Mouse (Mus musculus): Measurements from ENCODE around the gene Abhd8. TPM values are rescaled to one million over a fixed set of nuclear protein-coding genes. Genes with fewer than 3 reads are reported as not detected.

Abhd8 gene
- 73.6 TPM for polyA plus RNA-seq (2012; fragmentation: generic; extraction: Trizol)
- long read RNA-seq, experiment 1, transcript Abhd8-201 (5 exons, 1,978 nt), result major isoform, 84 of 104 reads
- long read RNA-seq, experiment 1, transcript Abhd8-203 (2 exons, 2,626 nt), result minor isoform, 5 of 104 reads
- long read RNA-seq, experiment 1, partial matches to known transcripts, result 5 of 104 reads
- long read RNA-seq, experiment 1, other reads (novel, unspliced or antisense), result 10 of 104 reads
- long read RNA-seq, experiment 2, transcript Abhd8-201 (5 exons, 1,978 nt), result major isoform, 328 of 356 reads
- long read RNA-seq, experiment 2, partial matches to known transcripts, result 4 of 356 reads
- long read RNA-seq, experiment 2, other reads (novel, unspliced or antisense), result 22 of 356 reads

DNA sequence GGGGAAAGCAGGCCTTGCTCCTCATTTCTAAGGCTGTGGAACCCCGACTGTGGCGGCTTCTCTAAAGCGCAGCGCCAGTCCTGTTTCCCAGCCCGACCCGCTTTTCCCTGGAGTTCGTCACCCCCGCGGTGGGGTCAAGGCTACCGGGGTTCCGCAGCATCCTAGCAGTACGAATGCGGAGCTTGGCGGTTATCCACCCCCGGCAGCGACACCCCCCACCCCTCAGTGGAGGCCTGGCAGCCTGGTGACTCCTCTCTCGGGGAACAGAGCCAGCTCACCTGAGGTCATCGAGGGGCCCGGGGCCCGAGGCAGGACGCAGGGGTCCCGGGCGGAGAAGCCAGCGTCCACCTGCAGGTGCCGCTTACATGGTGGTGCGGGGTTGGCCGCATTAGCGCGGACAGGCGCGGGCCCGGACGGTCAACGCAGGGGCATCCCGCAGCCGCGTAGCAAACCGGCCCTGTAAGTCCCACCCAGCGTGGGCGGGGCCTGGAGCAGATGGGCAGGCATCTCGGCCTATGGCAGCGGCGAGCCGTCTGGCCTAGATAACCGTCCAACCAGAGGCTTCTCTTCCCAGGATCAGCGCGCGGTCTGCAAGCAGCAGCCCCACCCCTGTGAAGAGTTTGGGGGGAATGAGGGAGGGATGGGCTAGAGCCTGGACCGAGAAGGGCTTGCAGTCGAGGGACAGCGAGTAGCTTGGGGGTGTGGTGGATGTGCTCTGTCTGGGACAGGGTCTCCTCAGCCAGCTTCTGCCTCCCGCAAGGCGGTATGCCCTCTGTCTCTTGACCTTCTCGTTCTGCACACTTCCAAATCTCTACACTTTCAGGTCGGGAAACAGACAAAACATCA is at the start of gene Abhd8:
Gene Abhd8, minus strand, starts transcription at position 468 of the 846 bp plus-strand sequence.
- Histone ChIP-seq H3K36me3 (ENCODE audit: control insufficient read depth, insufficient read depth) (peaks cover 17% of the 10 kb centered on the region), H3ac (ENCODE audit: control insufficient read depth, insufficient read length, low read depth) (peak within 1 kb of the TSS; percentile 92), H3K79me2 (ENCODE audit: control insufficient read depth, insufficient read depth) (peaks cover 34% of the 10 kb centered on the region), H3K4me3 (ENCODE audit: insufficient read depth, poor library complexity, severe bottlenecking) (peak within 1 kb of the TSS; percentile 50), H3K79me3 (ENCODE audit: low read depth) (peaks cover 5% of the 10 kb centered on the region), H3K27me3 (ENCODE audit: control insufficient read depth, insufficient read depth, insufficient read length) (no peaks in the 10 kb centered on the region)
- no peak for TF ChIP-seq MYOG (IDR thresholded peaks at IDR 0.05; ENCODE audit: control insufficient read depth, extremely low read depth, insufficient read length)
- TF ChIP-seq MAX (IDR thresholded peaks at IDR 0.05), result no peak
- no peak for TF ChIP-seq USF1 (IDR thresholded peaks at IDR 0.05; ENCODE audit: low read depth)
- TF ChIP-seq FOSL1 (IDR thresholded peaks at IDR 0.05; ENCODE audit: insufficient read depth, low read length, poor library complexity, severe bottlenecking), result no peak
- no peak for TF ChIP-seq CEBPB (IDR thresholded peaks at IDR 0.05; ENCODE audit: low read depth)
- TF ChIP-seq CTCF (IDR thresholded peaks at IDR 0.05; ENCODE audit: control insufficient read depth, insufficient read depth, insufficient read length), result no peak
- no peak for TF ChIP-seq MYOD1 (IDR thresholded peaks at IDR 0.05; ENCODE audit: control insufficient read depth, insufficient read length, low read depth)

GRCm38 (mm10) chr8:71511644-71512043 is 48.2 kb upstream of the Abhd8 start, which contains the start of gene Plvap:
Gene Plvap, minus strand, starts transcription at chr8:71511752.
- Histone ChIP-seq H3K79me3 (ENCODE audit: low read depth) (no peaks in the 10 kb centered on the region), H3K36me3 (ENCODE audit: control insufficient read depth, insufficient read depth) (no peaks in the 10 kb centered on the region), H3K4me3 (ENCODE audit: insufficient read depth, poor library complexity, severe bottlenecking) (no peak within 1 kb of the TSS), H3ac (ENCODE audit: control insufficient read depth, insufficient read length, low read depth) (no peak within 1 kb of the TSS), H3K79me2 (ENCODE audit: control insufficient read depth, insufficient read depth) (no peaks in the 10 kb centered on the region), H3K27me3 (ENCODE audit: control insufficient read depth, insufficient read depth, insufficient read length) (peaks cover 46% of the 10 kb centered on the region)
- TF ChIP-seq MYOD1 (IDR thresholded peaks at IDR 0.05; ENCODE audit: control insufficient read depth, insufficient read length, low read depth) (no peak), MYOG (IDR thresholded peaks at IDR 0.05; ENCODE audit: control insufficient read depth, extremely low read depth, insufficient read length) (no peak), MAX (IDR thresholded peaks at IDR 0.05) (no peak), CEBPB (IDR thresholded peaks at IDR 0.05; ENCODE audit: low read depth) (no peak), CTCF (IDR thresholded peaks at IDR 0.05; ENCODE audit: control insufficient read depth, insufficient read depth, insufficient read length) (no peak), USF1 (IDR thresholded peaks at IDR 0.05; ENCODE audit: low read depth) (no peak), FOSL1 (IDR thresholded peaks at IDR 0.05; ENCODE audit: insufficient read depth, low read length, poor library complexity, severe bottlenecking) (no peak)

DNA sequence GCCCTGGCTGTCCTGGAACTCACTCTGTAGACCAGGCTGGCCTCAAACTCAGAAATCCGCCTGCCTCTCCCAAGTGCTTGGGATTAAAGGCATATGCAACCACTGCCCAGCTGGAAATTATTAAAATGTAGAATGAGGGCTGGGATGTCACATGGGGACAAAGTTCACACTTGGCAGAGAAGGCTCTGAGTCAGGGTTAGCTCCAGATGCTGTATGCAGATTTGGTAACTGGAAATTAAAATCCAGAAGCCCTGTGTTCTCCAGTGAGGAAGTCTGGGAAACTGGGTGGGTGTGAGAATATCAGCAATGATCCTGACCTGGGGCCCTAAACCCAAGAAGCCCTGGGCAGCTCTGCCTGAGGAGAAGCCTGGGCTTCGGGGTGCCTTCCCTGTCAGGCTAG is 45.9 kb upstream of the Abhd8 start:
- no peak overlapping the region for H3K4me3 ChIP-seq (ENCODE audit: insufficient read depth, poor library complexity, severe bottlenecking)

DNA sequence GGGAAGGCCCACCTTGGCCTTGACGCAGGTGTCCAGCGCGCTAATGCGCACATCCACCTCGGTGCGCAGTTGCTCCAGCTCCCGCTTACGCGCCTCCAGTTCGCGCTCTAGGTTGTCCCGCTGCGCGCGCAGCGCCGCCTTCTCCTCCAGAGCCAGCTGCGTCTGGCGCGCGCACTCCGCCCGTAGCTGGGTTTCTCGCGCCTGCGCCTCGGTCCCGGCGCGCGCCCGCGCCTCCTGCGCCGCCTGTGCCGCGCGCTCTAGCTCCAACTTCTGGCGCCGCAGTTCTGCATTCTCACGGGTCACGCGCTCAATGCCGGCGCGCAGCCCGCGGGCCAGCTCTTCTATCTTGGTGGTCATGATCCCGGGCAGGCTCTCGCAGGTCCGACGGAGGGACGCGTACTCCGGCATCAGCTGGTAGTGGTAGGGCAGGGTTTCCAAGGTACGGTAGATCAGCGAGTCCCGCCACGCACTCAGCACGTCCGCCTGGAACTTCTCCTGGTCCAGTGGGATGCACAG is 44.2 kb upstream of the Abhd8 start:
- Histone ChIP-seq H3K27me3 (ENCODE audit: control insufficient read depth, insufficient read depth, insufficient read length) (peaks cover 49% of the 10 kb centered on the region), H3K79me2 (ENCODE audit: control insufficient read depth, insufficient read depth) (no peaks in the 10 kb centered on the region), H3ac (ENCODE audit: control insufficient read depth, insufficient read length, low read depth) (no peak overlapping the region), H3K36me3 (ENCODE audit: control insufficient read depth, insufficient read depth) (no peaks in the 10 kb centered on the region), H3K4me3 (ENCODE audit: insufficient read depth, poor library complexity, severe bottlenecking) (no peak overlapping the region), H3K79me3 (ENCODE audit: low read depth) (no peaks in the 10 kb centered on the region)
- TF ChIP-seq USF1 (IDR thresholded peaks at IDR 0.05; ENCODE audit: low read depth) (no peak), MYOG (IDR thresholded peaks at IDR 0.05; ENCODE audit: control insufficient read depth, extremely low read depth, insufficient read length) (no peak), MYOD1 (IDR thresholded peaks at IDR 0.05; ENCODE audit: control insufficient read depth, insufficient read length, low read depth) (no peak), MAX (IDR thresholded peaks at IDR 0.05) (no peak), FOSL1 (IDR thresholded peaks at IDR 0.05; ENCODE audit: insufficient read depth, low read length, poor library complexity, severe bottlenecking) (no peak), CEBPB (IDR thresholded peaks at IDR 0.05; ENCODE audit: low read depth) (no peak), CTCF (IDR thresholded peaks at IDR 0.05; ENCODE audit: control insufficient read depth, insufficient read depth, insufficient read length) (no peak)

More for the DNA sequence above, 45.9 kb upstream of the Abhd8 start:
- H3K79me3 ChIP-seq (ENCODE audit: low read depth), result no peaks in the 10 kb centered on the region
- peaks cover 49% of the 10 kb centered on the region for H3K27me3 ChIP-seq (ENCODE audit: control insufficient read depth, insufficient read depth, insufficient read length)
- no peaks in the 10 kb centered on the region for H3K36me3 ChIP-seq (ENCODE audit: control insufficient read depth, insufficient read depth)
- H3K79me2 ChIP-seq (ENCODE audit: control insufficient read depth, insufficient read depth), result no peaks in the 10 kb centered on the region
- TF ChIP-seq CEBPB (IDR thresholded peaks at IDR 0.05; ENCODE audit: low read depth) (no peak), CTCF (IDR thresholded peaks at IDR 0.05; ENCODE audit: control insufficient read depth, insufficient read depth, insufficient read length) (no peak), MYOD1 (IDR thresholded peaks at IDR 0.05; ENCODE audit: control insufficient read depth, insufficient read length, low read depth) (no peak), USF1 (IDR thresholded peaks at IDR 0.05; ENCODE audit: low read depth) (no peak), MYOG (IDR thresholded peaks at IDR 0.05; ENCODE audit: control insufficient read depth, extremely low read depth, insufficient read length) (no peak), MAX (IDR thresholded peaks at IDR 0.05) (no peak), FOSL1 (IDR thresholded peaks at IDR 0.05; ENCODE audit: insufficient read depth, low read length, poor library complexity, severe bottlenecking) (no peak)
- H3ac ChIP-seq (ENCODE audit: control insufficient read depth, insufficient read length, low read depth), result no peak overlapping the region

DNA sequence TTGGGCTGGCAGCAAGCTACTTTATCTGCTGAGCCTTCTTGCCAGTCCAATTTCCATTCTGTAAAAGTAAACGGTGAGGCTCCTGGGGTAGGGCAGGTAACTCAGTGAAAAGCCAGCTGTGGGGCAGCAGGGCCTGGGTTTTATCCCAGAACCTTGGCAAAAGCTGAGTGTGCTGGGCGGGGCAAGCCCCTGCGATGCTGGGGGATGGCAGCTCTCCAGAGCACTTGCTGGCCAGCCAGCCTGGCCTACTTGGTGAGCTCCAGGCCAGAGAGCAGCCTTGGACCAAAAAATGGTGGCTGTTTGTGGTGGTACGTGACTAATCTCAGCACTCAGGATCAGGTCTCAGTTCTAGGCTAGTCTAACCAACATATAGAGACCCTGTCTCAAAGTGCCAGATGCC is 42.5 kb upstream of the Abhd8 start:
- Histone ChIP-seq H3K27me3 (ENCODE audit: control insufficient read depth, insufficient read depth, insufficient read length) (peaks cover 38% of the 10 kb centered on the region), H3ac (ENCODE audit: control insufficient read depth, insufficient read length, low read depth) (no peak overlapping the region), H3K4me3 (ENCODE audit: insufficient read depth, poor library complexity, severe bottlenecking) (no peak overlapping the region), H3K79me2 (ENCODE audit: control insufficient read depth, insufficient read depth) (no peaks in the 10 kb centered on the region), H3K36me3 (ENCODE audit: control insufficient read depth, insufficient read depth) (no peaks in the 10 kb centered on the region), H3K79me3 (ENCODE audit: low read depth) (no peaks in the 10 kb centered on the region)
- TF ChIP-seq MYOG (IDR thresholded peaks at IDR 0.05; ENCODE audit: control insufficient read depth, extremely low read depth, insufficient read length) (no peak), MYOD1 (IDR thresholded peaks at IDR 0.05; ENCODE audit: control insufficient read depth, insufficient read length, low read depth) (no peak), FOSL1 (IDR thresholded peaks at IDR 0.05; ENCODE audit: insufficient read depth, low read length, poor library complexity, severe bottlenecking) (no peak), CEBPB (IDR thresholded peaks at IDR 0.05; ENCODE audit: low read depth) (no peak), MAX (IDR thresholded peaks at IDR 0.05) (no peak), CTCF (IDR thresholded peaks at IDR 0.05; ENCODE audit: control insufficient read depth, insufficient read depth, insufficient read length) (no peak)

Measured in C2C12 (cell line).